Mouse (Mus musculus) myocyte (in vitro differentiated cells): ENCODE measurements at regions not wholly inside any gene's neighbourhood (a gene's known extent, or its start where the extent isn't known, plus 50 kb on each side); places are given as distances from the start of the nearest gene placed in this dataset.

Source experiments
- E2F4 ChIP-seq: IDR thresholded peaks from one replicate; pipeline ENCODE4 v1.6.1; 2011; ENCODE audit warnings: mild to moderate bottlenecking, control low read depth, moderate library complexity; ENCODE audit not compliant: insufficient read depth
- MYOD1 ChIP-seq, 3 experiments: IDR thresholded peaks; one replicate each; pipeline ENCODE4 v1.6.1; 2011; ENCODE audit warnings: control low read depth in 2 of 3, low read depth in 2 of 3, mild to moderate bottlenecking in 2 of 3, moderate library complexity in 1 of 3; ENCODE audit not compliant: insufficient read length in 2 of 3, control insufficient read depth in 1 of 3
- POLR2A ChIP-seq: IDR thresholded peaks from one replicate; pipeline ENCODE4 v1.6.1; 2011; ENCODE audit warnings: low read depth, mild to moderate bottlenecking, control low read depth, moderate library complexity; ENCODE audit not compliant: insufficient read length
- TCF12 ChIP-seq: IDR thresholded peaks from one replicate; pipeline ENCODE4 v1.6.1; 2011; ENCODE audit warnings: mild to moderate bottlenecking, control low read depth; ENCODE audit not compliant: poor library complexity, insufficient read depth, severe bottlenecking
- USF1 ChIP-seq: IDR thresholded peaks from one replicate; pipeline ENCODE4 v1.6.1; 2011; ENCODE audit warnings: low read depth, mild to moderate bottlenecking, control low read depth, moderate library complexity

GRCm38 (mm10) chr11:41261254-41261653, 506.1 kb upstream of the Ccng1 start:
- TF ChIP-seq POLR2A (no peak), MYOD1 (IDR thresholded peaks at IDR 0.05; ENCODE audit: control insufficient read depth in 1 of 3, insufficient read length in 2 of 3, low read depth in 2 of 3) (no peak), TCF12 (no peak), E2F4 (no peak), USF1 (no peak)
